Mouse (Mus musculus) layer of hippocampus, adult 2 months (tissue): ENCODE measurements around the gene Itgb6. TPM values are rescaled to one million over a fixed set of nuclear protein-coding genes. Genes with fewer than 3 reads are reported as not detected.

Experiments
- DNase-seq, 2 experiments: peaks; one replicate each; pipeline ENCODE4 v3.0.0; 2022; ENCODE audit warnings: low spot score in 2 of 2
- H3K27ac ChIP-seq: fragments of 200-600 bp; 2 replicates; pipeline ENCODE4 v1.8.1; 2022
- H3K4me3 ChIP-seq: fragments of 200-600 bp; 2 replicates; pipeline ENCODE4 v1.8.1; 2022; ENCODE audit warnings: mild to moderate bottlenecking
- CTCF ChIP-seq: fragments of 200-600 bp; conservative IDR thresholded peaks from 2 replicates; pipeline ENCODE4 v1.8.1; 2022; ENCODE audit warnings: antibody characterized with exemption, mild to moderate bottlenecking, moderate library complexity
- total RNA-seq, 2 experiments: library from RNA; stranded (reverse); gene quantifications; 2 replicates each; pipeline ENCODE4 v1.2.3; 2021

The Itgb6 gene
- total RNA-seq, 2 experiments from 2014 or later: not detected

- H3K4me3 ChIP-seq: no peak overlapping the region
Observed at GRCm38 (mm10) chr2:60549851-60550250, 172.6 kb downstream of the Itgb6 start.

More at GRCm38 (mm10) chr2:60549851-60550250, 172.6 kb downstream of the Itgb6 start:
- DNase-seq: no peak
- no peak for TF ChIP-seq CTCF
- H3K27ac ChIP-seq: no peak overlapping the region

Other genes with a start within 250 kb of the Itgb6 start
- gene Pla2r1, start 169.3 kb downstream of the Itgb6 start, total RNA-seq: under 1 TPM; 0.39 to 0.64 TPM
- gene Rbms1, start 240.5 kb upstream of the Itgb6 start, total RNA-seq: 10 to 100 TPM; 12.1 to 17.5 TPM